Mouse (Mus musculus): ENCODE measurements around the gene Kansl1l. TPM values are rescaled to one million over a fixed set of nuclear protein-coding genes. Genes with fewer than 3 reads are reported as not detected.
A peak's percentile ranks its signal among the peaks of the same experiment; 100 is the strongest.
"Not testable (repeated sequence)": the region's sequence is repeated elsewhere in the genome, so short reads cannot be mapped to it uniquely, and the experiment has no call there.

Gene Kansl1l
- polyA plus RNA-seq, 1 experiment from 2014 or later, result 6.5 TPM

- H3K4me1 ChIP-seq (replicated peaks; ENCODE audit: control insufficient read depth, insufficient read depth), result no peaks in the 10 kb centered on the region; the same call in 1 of the 2 replicates
- H3K9ac ChIP-seq (ENCODE audit: low read length), result peak within 1 kb of the TSS; percentile 84
- H3K4me3 ChIP-seq (ENCODE audit: low read depth, low read length), result peak within 1 kb of the TSS; percentile 80
- H3K27me3 ChIP-seq (ENCODE audit: control insufficient read depth, insufficient read depth, low read length), result no peaks in the 10 kb centered on the region
- H3K27ac ChIP-seq (replicated peaks), result peak within 1 kb of the TSS; percentile 82
- H3K4me2 ChIP-seq (replicated peaks; ENCODE audit: low read depth), result peak within 1 kb of the TSS; percentile 73
- DNase-seq (ENCODE audit: low spot score), result peak; percentile 97
- peak; percentile 100 for ATAC-seq (ENCODE audit: low FRiP score, low TSS enrichment)
- under 1% methylated on average over 70 of the region's 73 CpGs for WGBS
- TF ChIP-seq EP300 (optimal IDR thresholded peaks at IDR 0.05), result no peak
- peak; percentile 6; the same call in 1 of the 2 replicates for TF ChIP-seq CTCF (IDR thresholded peaks at IDR 0.05; ENCODE audit: low read depth)
- no peaks in the 10 kb centered on the region for H3K9me3 ChIP-seq (ENCODE audit: control insufficient read depth, low read length)
- H3K36me3 ChIP-seq (ENCODE audit: control insufficient read depth, insufficient read depth, low read length), result no peaks in the 10 kb centered on the region
Measured at GRCm38 (mm10) chr1:66700693-66701575, 116.4 kb downstream of the Kansl1l start, which contains the start of gene Rpe. Rpe (plus strand) TSS chr1:66700831.

DNA sequence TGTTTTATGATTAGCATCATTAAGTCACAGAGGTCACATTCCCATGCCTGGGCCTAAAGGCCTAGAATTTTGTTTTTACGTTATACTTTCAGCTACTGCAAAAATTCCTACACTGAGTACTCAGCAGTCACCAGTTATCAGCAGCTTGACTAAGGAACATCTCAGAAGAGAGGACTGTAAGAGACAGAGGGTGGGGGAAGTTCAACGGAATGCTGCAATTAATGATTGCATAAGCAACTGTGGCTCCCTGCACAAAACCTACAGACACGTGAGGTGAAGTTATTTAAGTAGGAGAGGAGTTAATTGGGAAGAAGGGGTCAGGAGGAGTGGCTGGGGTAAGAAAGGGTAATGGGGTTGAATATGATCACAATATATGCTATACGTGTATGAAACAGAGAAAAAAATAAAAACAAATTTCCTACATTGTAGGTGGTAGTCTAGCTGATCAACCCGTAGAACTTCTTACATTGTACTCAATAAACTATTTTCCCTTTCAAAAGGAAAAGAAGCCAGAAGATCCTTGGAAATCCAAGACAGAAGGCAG is 117.1 kb downstream of the Kansl1l start:
- Histone ChIP-seq H3K9ac (ENCODE audit: low read length) (no peak overlapping the region), H3K27ac (replicated peaks) (no peak overlapping the region), H3K9me3 (ENCODE audit: control insufficient read depth, low read length) (no peaks in the 10 kb centered on the region), H3K4me1 (replicated peaks; ENCODE audit: control insufficient read depth, insufficient read depth) (no peaks in the 10 kb centered on the region; the same call in 1 of the 2 replicates), H3K27me3 (ENCODE audit: control insufficient read depth, insufficient read depth, low read length) (no peaks in the 10 kb centered on the region), H3K36me3 (ENCODE audit: control insufficient read depth, insufficient read depth, low read length) (no peaks in the 10 kb centered on the region), H3K4me2 (replicated peaks; ENCODE audit: low read depth) (peak overlapping the region; percentile 73), H3K4me3 (ENCODE audit: low read depth, low read length) (peak overlapping the region; percentile 80)
- DNase-seq (ENCODE audit: low spot score), result no peak
- TF ChIP-seq EP300 (optimal IDR thresholded peaks at IDR 0.05) (no peak), CTCF (IDR thresholded peaks at IDR 0.05; ENCODE audit: low read depth) (no peak)
- WGBS, result 45% methylated on average over 5 of the region's 5 CpGs
- peak; percentile 11 for ATAC-seq (ENCODE audit: low FRiP score, low TSS enrichment)

DNA sequence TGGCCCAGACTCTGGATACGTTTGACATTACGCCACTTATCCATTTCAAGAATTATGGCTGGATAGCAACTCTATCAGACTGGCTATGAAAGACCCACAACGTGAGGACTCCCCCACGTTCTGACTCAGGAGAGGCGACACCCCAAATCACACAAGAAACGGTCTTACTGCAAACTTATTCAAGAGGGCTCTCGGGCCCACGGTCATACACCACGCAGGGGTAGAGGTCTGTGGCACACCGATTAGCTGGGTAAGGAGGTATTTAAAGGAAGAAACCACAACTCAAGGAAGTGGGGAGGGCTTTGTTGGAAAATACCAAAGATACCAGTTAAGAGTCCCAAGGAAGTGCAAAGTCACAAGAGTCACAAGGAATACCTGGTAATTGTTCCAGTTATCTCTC is 117.7 kb downstream of the Kansl1l start:
- not testable (repeated sequence) for H3K4me1 ChIP-seq (replicated peaks; ENCODE audit: control insufficient read depth, insufficient read depth); H3K4me3 ChIP-seq (ENCODE audit: low read depth, low read length)

GRCm38 (mm10) chr1:66695296-66695695 is 122.1 kb downstream of the Kansl1l start:
- H3K27ac ChIP-seq (replicated peaks), result no peak overlapping the region
- H3K36me3 ChIP-seq (ENCODE audit: control insufficient read depth, insufficient read depth, low read length), result no peaks in the 10 kb centered on the region
- WGBS, result 61% methylated on average over 7 of the region's 7 CpGs
- H3K9me3 ChIP-seq (ENCODE audit: control insufficient read depth, low read length), result no peaks in the 10 kb centered on the region
- DNase-seq (ENCODE audit: low spot score) (no peak), ATAC-seq (ENCODE audit: low FRiP score, low TSS enrichment) (no peak)
- H3K4me2 ChIP-seq (replicated peaks; ENCODE audit: low read depth), result no peak overlapping the region
- H3K4me3 ChIP-seq (ENCODE audit: low read depth, low read length), result no peak overlapping the region
- H3K9ac ChIP-seq (ENCODE audit: low read length), result no peak overlapping the region
- H3K27me3 ChIP-seq (ENCODE audit: control insufficient read depth, insufficient read depth, low read length), result no peaks in the 10 kb centered on the region
- no peak for TF ChIP-seq CTCF (IDR thresholded peaks at IDR 0.05; ENCODE audit: low read depth)
- TF ChIP-seq EP300 (optimal IDR thresholded peaks at IDR 0.05), result no peak
- no peaks in the 10 kb centered on the region for H3K4me1 ChIP-seq (replicated peaks; ENCODE audit: control insufficient read depth, insufficient read depth)

More for the DNA sequence above, 117.7 kb downstream of the Kansl1l start:
- not testable (repeated sequence) for DNase-seq (ENCODE audit: low spot score); H3K36me3 ChIP-seq (ENCODE audit: control insufficient read depth, insufficient read depth, low read length); H3K27ac ChIP-seq (replicated peaks); H3K4me2 ChIP-seq (replicated peaks; ENCODE audit: low read depth); ATAC-seq (ENCODE audit: low FRiP score, low TSS enrichment); H3K9ac ChIP-seq (ENCODE audit: low read length); H3K27me3 ChIP-seq (ENCODE audit: control insufficient read depth, insufficient read depth, low read length); H3K9me3 ChIP-seq (ENCODE audit: control insufficient read depth, low read length)
- 91% methylated on average over 10 of the region's 10 CpGs for WGBS

DNA sequence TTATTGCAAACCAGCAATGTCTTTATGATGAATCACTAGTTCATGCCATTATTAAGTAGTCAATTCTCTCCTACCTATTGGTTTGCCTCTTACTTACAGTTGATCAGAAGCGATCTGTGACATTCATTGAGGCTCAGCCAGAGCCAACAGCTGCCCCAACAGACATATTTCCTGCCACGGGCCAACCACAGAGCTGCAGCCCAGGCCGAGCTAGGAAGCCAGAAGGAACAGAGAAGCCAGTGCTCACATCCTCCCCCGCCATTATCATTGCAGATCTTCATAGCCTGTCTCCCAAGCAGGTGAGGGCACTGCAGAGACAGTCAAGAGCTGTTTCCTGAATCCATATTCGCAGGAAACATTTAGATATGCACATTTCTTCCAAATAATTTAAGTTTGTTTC is 123.1 kb downstream of the Kansl1l start:
- Histone ChIP-seq H3K4me2 (replicated peaks; ENCODE audit: low read depth) (no peak overlapping the region), H3K4me1 (replicated peaks; ENCODE audit: control insufficient read depth, insufficient read depth) (no peaks in the 10 kb centered on the region), H3K27ac (replicated peaks) (no peak overlapping the region), H3K9me3 (ENCODE audit: control insufficient read depth, low read length) (no peaks in the 10 kb centered on the region), H3K9ac (ENCODE audit: low read length) (no peak overlapping the region), H3K27me3 (ENCODE audit: control insufficient read depth, insufficient read depth, low read length) (no peaks in the 10 kb centered on the region), H3K4me3 (ENCODE audit: low read depth, low read length) (no peak overlapping the region), H3K36me3 (ENCODE audit: control insufficient read depth, insufficient read depth, low read length) (no peaks in the 10 kb centered on the region)
- DNase-seq (ENCODE audit: low spot score) (no peak), ATAC-seq (ENCODE audit: low FRiP score, low TSS enrichment) (no peak)
- WGBS, result 72% methylated on average over 5 of the region's 5 CpGs
- TF ChIP-seq EP300 (optimal IDR thresholded peaks at IDR 0.05), result no peak
- TF ChIP-seq CTCF (IDR thresholded peaks at IDR 0.05; ENCODE audit: low read depth), result no peak
